Mouse (Mus musculus) kidney, adult 8-10 months (tissue): ENCODE data around the gene Mkln1.

Experiments used
- DNase-seq, 2 experiments: peaks; one replicate each; pipeline ENCODE4 v3.0.0; 2022

The Mkln1 gene

DNA sequence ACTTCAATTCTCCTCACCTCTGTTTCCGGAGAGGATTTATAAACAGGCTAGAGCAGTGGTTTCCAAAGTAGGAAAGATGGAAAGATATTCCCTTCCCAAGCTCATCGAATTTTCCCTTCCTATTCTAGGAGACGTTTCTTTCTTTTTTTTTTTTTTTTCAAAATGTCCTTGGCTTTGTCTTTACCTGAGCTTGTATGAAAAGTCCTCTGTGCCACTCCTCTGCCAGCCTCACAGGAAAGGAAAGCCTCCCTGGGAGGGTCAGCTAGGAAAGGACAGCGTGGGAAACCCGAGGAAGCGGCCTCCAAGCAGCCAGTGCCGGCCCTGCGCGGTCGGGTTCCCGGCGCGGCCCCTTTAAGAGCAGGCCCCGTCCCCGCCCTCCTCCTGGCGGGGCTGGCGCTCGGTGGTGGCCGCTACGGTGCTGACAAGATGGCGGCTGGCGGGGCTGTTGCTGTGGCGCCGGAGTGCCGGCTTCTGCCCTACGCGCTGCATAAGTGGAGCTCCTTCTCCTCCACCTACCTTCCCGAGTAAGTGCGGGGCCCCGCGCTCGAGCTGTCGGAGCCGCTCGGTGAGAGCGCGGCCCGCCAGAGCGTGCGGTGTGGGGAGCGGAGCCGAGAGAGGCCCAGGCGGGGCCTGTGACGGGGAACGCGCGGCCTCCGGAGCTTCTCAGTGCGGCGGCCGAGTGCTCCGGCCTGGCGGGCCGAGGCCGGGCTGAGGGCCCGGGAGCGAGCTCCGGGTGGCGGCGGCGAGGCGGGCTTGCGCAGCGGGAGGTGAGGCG is at the start of gene Mkln1:
Mkln1 (plus strand) TSS at position 305 of the 775 bp plus-strand sequence.
- peak; percentile 89 to 90 for DNase-seq

DNA sequence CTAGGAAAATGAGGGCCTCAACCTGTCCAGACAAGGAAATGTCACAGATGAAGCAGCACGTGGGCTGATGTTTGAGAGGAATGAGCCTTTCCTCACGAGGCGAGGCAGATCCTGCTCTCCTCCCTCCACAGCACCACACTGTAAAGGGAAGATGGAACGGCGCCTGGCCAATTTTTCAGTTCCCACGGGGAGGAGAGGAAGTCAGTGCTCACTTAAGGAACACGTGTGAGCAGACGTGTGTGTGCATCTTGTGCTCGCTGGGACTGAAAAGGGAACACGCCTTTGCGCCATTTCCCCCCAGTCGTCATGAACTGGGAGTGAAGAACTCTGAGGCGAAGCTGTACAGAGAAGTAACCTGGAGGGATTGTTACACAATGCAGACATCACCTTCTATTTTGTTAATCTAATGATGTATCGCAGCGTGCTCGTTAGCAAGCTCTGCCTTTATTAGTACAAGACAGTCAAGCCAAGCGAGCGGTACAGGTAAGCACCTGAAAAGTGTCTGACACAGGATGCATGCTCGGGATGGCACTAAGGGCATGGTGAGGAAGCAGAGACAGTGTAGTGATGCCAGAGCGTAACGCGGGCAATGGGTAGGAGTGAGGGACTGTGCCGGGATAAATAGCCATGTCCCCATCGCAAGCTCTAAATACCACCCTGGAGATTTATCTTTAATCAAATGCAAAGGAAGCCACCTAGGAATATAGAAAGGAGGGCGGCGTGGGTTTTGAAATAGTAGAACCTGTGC is 41.9 kb upstream of the Mkln1 start:
- DNase-seq = no peak

DNA sequence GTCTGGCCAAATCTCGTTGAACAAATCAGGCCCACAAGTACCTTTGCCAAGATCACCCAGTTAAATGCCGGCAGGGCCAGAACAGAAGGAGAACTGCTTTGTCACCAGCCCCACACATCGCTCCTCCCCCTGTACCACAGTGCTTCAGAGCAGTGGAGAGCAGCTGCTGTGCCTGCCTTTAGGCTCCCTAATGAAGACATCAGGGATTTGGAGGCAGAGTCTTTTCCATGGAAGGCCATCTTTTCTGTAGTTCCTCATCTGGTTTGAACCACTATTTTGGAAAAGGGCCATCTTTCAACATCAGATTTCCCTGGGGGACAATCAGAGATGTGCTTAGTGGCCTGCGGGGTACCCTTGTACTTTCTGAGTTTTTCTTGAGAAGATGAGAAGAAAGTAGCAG is 41.2 kb upstream of the Mkln1 start:
- no peak for DNase-seq

DNA sequence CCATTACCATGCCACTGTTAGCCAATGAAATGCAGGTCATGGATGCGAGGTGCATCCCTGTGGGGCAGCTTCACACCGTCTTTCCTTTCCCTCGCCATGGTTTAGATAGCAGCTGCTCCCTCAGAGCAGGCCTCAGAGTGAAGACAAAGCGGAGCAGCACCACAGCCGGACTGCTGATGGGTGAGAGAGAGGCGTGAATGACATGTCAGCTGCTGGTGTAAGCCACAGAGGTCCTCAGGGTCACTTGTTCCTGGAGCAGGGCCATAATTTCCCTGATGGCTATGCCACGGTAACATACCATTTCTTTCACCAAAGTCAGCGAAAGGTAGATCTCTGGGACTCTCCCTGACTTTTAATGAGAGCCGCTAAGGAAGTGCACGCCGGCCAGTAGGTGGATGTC is 35.9 kb upstream of the Mkln1 start:
- DNase-seq = no peak

DNA sequence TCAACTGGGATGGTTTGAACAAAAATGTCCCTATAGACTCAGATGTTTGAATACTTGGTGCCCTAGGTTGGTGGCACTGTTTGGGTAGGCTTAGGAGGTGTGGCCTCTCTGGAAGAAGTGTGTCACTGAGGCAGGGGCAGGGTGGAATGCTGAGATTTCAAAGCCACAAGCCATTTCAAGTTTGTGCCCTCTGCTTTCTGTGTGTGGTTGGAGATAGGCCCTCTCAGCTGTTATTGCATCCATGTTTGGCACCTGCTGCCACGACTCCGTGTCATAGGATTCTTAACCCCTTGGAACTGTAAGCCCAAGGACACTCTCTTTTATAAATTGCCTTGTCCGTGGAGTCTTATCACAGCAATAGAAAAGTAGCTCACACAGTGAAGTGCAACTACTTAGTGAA is 34.1 kb upstream of the Mkln1 start:
- DNase-seq = no peak

DNA sequence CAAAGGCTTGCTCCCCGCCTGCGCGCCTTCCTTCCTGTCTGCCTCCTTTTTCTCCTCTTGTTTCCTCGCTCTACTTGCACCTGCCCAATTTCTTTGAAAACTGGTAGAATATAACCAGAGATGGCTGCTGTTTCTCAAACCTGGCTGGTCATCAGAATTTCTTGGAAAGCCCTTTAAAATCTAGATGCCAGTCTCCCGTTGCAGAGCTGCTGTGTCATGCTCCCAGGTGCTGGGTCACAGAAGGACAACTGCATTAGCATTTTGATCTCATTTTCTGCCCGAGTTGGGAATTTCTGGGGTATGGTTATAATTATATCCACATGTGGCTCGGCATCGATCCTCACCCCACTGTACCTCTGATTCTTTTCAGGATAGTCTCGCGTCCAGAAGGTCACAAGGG is 30.6 kb upstream of the Mkln1 start:
- DNase-seq = no peak

DNA sequence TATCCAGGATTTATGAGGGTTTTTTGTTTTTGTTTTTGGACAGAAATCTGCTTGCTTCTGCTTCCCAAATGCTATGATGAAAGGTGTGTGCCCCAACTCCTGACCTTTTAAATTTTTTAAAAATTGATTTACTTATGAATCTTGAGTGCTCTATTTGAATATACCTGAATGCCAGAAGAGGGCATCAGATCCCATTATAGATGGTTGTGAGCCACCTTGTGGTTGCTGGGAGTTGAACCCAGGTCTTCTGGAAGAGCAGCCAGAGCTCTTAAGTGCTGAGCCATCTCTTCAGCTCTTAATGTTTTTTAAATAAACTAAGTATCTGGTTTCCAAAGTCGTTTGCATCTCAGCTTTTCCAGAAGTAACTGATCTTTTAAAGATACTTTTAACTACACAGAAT is 30.0 kb upstream of the Mkln1 start:
- DNase-seq = no peak

DNA sequence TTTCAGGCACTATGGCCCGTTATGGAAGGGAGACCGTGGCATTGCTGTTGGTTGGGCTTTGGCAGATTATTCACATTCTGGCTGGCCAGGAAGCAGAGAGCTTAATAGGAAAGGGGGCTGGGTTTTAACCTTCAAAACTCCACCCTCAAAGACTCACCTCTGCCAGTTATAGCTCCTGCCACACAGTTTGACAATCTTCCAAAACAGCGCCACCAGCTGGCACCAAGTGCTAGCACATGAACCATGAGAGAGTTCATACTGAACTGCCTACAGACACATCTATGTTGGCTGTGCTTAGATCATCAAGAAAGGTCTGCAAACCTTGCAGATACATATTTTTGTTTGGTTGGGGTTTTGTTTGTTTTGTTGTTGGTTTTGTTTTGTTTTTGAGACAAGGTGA is 28.7 kb upstream of the Mkln1 start:
- peak; percentile 59 to 61 for DNase-seq

DNA sequence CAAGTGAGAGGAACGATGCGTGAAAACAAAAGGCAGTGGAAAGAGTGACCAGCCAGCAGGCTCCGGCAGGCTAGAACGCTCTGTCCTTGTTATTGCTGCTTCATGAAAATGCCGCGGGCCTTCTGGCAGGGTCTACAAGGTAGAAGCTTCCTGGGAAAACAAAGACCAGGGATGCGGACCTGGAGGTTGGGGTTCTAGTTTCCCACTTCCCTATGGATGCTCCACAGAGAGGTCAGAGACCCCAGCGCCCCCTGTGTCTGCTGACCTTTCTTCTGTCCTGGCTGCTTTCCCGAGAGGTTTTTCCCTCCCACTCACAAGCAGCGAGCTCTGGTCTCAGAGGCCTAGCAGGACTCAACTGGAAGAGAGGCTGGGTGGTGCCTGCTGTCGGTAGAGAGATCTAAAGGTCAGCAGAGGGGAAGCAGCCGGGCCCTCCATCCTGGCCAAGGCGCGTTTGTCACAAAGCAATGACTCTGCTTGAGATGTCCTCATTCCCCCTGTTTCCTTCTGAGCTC is 27.9 kb upstream of the Mkln1 start:
- peak; percentile 51 to 59 for DNase-seq

DNA sequence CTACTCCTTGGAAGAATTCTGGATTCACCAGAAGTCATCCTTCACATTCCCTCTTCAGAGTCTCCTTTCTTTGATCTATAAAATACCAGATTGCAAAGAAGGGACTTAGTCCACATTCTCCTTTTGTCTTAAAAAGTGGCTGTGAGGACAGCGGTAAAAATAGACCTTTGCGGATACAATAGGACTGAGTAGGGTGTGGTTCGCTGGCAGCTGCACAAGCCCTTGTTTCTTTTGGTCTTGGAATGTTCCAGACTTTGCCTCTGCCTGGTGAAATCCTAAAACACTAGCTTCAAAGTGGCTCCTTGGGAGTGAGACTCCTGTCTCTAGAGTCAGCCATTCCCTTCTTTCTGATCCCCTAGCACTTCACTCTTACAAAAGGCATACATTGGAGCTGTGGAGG is 27.4 kb upstream of the Mkln1 start:
- peak; percentile 39 to 46 for DNase-seq

DNA sequence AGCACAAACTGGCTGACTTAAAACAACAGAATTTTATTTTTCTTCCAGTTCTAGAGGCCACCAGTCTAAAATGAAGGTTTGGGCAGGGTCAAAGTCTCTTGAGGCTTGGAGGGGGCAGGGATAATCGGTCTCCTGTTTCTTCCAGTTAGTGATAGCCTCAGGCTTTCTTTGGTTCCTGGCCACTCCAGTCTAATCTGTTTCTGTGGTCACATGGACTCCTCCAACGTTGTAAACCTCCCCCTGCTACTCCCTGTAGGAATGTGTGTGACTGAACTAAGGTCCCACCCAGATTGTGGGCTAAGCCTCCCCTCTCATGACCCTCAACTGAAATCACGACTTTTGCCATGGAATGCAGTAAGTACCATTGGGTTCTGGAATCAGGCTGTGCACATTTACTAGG is 25.9 kb upstream of the Mkln1 start:
- peak; percentile 49 to 70 for DNase-seq

DNA sequence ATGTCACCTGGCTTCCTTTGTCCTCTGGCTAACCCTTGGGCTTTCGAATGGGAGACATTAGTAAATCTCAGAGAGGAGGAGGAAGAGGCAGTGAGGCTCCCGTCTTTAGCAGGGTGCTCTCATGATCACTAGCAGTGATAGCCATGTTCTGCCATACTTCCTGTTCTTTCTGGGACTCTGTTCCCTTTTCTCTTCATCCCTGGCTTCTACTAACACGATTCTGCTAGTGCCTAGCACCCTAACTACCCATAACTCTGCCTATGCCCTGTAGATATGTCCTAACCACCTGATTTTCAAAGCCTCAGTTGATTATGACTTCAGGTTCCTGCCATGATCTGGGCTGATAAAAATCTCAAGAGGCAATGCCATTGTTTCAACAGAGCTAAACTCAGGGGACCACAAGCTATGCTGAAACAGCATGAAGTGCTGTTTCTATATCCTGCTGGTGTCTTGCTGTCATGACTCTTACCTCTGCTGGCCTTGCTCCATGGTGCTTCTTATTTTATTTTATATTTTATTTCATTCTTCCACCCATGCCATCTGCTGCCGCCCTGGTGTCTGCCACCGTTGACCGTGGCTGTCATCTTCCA is 25.4 kb upstream of the Mkln1 start:
- DNase-seq = no peak

DNA sequence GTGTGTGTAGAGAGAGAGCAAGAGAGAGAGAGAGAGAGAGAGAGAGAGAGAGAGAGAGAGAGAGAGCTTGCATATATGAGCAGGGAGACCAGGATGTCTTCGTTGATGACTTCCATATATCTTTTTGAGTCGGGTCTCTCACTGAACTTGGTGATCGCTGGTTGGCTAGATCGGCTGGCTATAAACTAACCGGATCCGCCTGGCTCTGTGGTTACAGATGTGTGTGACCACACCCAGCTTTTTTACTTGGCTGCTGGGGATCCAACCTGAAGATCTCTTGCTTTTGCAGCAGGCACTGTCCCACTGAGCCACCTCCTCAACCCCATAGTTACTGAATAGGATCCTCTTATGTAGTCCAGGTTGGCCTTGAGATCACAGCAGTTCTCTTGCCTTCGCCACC is 15.5 kb upstream of the Mkln1 start:
- no peak for DNase-seq

DNA sequence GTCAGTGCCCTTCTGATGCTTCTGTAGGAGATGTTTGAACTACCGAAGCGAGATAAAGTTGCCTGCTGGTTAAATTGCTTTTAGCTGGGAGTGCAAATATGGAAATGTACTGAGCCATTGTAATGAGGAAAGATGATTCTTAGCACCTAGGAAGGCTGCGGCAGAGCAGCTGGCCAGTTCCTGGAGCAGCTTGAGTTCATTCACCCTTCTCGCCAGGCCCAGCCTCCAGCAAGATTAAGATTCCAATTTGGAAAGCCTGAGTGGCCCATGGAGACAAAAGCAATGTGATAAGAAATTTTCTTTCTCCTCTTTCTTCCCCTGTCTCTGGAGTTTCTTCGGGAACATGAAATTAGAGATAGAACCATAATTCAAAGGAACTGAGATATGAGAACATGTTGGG is 13.7 kb upstream of the Mkln1 start:
- DNase-seq = no peak

DNA sequence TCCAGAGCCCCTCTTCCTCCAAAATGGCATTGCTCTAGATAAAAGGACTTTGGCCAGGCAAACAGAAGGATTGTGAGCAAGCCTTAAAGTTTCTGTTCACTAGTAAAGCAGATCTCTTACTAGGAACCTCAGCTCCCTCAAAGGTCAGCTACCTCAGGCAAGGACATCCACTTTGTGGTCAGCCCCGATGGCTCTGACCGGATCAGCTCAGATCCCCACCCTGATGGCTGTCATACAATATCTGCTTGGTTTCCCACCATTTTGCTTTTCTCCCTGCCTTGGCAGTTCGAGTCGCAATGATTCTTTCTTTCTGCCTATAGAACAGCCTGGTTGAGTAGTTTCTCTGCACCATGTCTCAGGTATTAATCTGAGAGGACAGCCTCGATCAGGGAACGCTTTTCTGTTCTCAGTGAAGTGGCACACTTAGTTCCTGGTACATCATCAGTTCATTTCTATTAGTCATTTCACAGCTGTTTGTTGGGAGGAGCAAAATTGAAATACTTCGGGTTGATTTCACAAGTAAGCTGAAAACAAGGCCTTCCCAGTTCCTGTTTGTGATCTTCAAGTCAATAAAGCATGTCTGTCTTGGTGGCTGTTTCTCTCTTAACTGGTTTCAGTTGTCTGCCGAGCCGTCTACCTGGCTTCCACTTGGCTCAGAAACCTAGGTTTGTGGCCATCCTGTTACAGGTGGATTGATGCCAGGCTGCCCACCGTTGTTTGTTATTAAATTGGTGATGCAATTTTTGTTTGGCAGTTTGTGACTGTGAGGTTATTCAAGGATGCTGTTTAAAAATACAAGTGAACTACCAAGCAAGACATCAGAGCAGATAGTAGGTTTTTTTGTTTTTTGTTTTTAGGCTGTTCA is 13.0 kb upstream of the Mkln1 start:
- no peak for DNase-seq

DNA sequence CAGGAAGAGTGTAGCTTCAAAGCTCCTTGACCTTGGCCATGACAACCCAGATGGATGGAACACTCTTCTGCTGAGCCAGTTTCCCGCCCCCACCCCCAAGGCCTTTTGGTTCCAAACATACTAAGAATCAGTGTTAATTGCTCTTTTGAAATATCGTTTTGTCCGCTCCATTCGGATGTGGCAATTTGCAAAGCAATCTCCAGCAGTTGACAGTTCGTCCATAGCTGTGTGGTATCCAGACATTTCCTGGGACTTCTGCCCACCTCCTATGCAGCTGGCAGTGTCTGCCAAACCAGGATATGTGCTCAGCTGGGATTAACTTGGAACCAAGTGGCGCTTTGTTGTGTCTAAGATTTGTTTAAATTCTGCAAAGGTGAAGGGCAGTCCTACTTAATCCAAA is 8.8 kb upstream of the Mkln1 start:
- DNase-seq = no peak

DNA sequence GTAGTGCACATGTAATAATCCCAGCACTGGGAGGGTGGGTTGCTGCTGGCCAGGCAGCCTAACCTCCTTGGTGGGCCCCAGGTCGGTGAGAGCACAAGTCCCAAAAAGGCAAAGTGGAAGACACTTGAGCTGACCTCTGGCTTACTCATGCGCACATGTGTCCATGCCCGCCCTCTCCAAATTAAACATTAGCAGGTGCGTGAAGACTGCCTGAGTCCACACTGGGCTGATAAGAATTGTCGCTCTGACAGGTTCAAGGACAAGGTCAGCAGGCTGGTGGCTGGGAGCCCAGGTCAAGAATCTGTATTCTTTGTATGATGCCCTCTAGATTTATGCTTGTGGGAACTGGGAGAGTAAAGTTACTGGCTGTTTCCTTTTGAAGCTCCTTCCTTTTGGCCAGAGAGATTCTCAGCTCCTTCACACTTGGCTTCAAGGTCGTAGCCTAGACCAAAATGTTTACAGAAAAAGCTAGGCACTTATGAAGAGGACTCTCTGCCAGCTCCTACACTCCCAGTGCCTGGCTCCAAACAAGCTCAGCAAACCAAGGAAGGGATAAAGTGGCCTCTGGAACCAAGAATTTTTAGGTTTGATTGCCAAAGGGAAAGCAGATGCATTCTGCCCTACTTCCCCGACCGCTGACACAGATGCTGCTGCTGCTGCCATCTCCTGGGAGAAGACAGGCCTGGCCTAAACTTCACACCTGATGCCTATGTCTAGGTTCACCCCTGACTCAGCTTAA is 8.1 kb upstream of the Mkln1 start:
- peak; percentile 49 to 53 for DNase-seq

DNA sequence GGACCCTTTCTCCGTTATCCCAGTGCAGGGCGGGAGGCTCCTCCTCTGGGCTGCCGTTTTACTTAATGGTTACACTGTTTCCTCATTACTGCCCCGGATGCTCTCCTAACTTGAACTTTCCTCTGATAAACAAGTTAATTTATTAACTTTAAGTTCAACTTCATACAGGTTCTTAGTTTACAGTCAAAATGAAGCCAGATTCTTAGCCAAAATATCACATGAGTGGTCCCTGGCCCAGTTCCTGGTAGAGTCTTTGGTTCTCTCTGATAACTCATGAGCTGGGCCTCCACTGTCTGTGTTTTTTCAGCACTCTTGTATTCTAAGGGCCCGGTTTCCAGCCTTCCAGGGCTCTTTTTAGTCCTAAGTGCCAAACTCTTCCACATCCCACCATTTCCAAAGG is 5.7 kb upstream of the Mkln1 start:
- peak; percentile 65 to 66 for DNase-seq

DNA sequence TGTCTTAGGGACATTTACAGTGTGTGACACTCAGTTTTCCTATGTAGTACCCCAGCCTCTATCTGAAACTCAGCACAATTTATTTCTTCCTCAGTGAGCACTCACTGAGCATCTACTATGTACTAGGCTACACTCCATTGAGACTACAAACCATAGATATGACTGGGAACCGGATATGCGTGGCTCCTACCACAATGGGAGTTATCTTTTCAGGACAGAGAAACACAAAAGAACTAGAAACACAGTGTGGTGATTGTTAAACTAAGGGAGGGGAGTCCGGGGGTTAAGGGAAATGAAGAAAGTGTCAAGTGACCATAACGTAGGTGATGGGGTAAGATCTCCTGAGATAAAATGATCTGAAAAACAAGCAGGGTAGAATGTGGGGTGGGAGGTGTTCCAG is 2.4 kb upstream of the Mkln1 start:
- DNase-seq = no peak

DNA sequence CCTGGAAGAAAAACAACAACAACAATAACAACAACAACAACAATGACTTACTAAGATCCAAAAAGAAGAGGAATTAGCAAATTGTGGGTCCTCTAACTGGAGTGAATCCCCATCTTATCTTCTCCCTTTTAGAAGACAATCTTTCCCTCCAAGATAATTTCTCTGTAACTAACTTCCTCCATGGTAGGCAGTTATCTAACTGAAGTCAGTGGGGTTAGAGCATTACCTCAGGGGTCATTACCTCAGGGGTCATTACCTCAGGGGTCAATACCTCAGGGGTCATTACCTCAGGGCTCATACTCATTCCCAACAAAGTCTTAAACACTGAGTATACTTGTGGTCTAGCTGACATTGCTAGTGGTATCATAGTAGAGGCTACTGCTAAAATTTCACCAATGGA is 1.2 kb upstream of the Mkln1 start:
- no peak for DNase-seq

DNA sequence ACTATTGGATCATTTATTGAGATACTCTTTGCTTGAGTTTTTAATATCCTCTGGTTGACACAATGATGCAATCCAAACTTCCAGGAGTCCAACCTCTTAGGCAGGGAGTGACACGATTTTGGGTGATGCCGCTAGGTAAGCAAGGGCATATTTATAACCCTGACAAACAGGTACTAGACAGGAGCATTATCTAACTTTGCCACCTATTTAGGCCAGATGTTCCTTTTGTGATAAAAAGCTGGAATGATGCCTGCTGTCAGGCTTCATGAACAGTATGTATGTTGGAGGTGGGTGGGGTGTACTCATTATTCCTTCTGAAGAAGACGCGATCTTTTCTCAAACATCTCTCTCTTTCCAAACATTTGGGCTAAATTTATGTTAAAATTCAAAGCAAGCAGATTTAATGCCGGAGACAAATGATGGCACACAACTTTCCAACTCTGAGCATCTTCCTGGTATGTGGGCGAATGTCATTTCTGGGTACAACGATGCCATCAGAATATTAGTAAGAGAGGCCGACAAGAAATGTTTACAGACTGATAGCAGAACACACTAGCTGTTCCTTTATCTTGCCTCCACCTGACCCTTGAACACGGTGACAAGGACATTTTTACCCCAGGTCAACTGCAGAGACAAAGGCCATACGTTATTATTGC is 632 bp upstream of the Mkln1 start:
- no peak for DNase-seq

DNA sequence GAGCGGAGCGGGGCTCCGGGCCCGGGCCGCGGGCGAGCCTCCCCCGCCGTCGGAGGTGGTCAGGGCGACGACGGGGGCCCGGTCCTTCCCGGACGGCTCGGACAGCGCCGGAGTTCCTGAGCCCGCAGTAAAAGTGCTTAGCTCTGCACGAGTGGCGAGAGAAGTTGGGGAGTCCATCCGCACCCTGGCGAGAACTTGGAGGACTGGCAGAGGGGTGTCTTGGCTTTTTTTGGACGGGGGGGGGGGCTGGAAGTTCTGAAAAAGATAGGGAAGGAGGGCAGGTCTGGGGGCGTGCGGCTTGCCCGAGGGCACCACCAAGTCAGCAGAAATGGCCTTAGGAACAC is 643 bp downstream of the Mkln1 start:
- DNase-seq = peak in 1 of 2 experiments; percentile 24
